Mouse (Mus musculus): Measurements from ENCODE around the gene Usp6nl.

Usp6nl gene

GRCm38 (mm10) chr2:6322376-6322901 is at the start of gene Usp6nl:
Usp6nl (plus strand) TSS chr2:6322667.
- peak; percentile 88 for DNase-seq

GRCm38 (mm10) chr2:6273392-6273845 is 49.0 kb upstream of the Usp6nl start:
- DNase-seq, result no peak

GRCm38 (mm10) chr2:6278813-6279530 is 43.5 kb upstream of the Usp6nl start:
- no peak for DNase-seq

- no peak for DNase-seq
Observed at GRCm38 (mm10) chr2:6279614-6280301, 42.7 kb upstream of the Usp6nl start.

- DNase-seq, result no peak
Observed at GRCm38 (mm10) chr2:6283569-6283968, 38.9 kb upstream of the Usp6nl start.

- DNase-seq, result no peak
Observed at GRCm38 (mm10) chr2:6284784-6285183, 37.7 kb upstream of the Usp6nl start.

GRCm38 (mm10) chr2:6285794-6286193 is 36.7 kb upstream of the Usp6nl start:
- DNase-seq, result no peak

GRCm38 (mm10) chr2:6293825-6294444 is 28.5 kb upstream of the Usp6nl start:
- no peak for DNase-seq

GRCm38 (mm10) chr2:6294993-6295628 is 27.4 kb upstream of the Usp6nl start:
- DNase-seq, result no peak

GRCm38 (mm10) chr2:6304768-6305167 is 17.7 kb upstream of the Usp6nl start:
- DNase-seq, result no peak

- DNase-seq, result no peak
Observed at GRCm38 (mm10) chr2:6306861-6307260, 15.6 kb upstream of the Usp6nl start.

- no peak for DNase-seq
Observed at GRCm38 (mm10) chr2:6309373-6309821, 13.1 kb upstream of the Usp6nl start.

GRCm38 (mm10) chr2:6312764-6313163 is 9.7 kb upstream of the Usp6nl start:
- no peak for DNase-seq

- DNase-seq, result no peak
Observed at GRCm38 (mm10) chr2:6313733-6314132, 8.7 kb upstream of the Usp6nl start.

GRCm38 (mm10) chr2:6320153-6320552 is 2.3 kb upstream of the Usp6nl start:
- DNase-seq, result no peak

- peak; percentile 30 for DNase-seq
Observed at GRCm38 (mm10) chr2:6321769-6322375, 595 bp upstream of the Usp6nl start.

- no peak for DNase-seq
Observed at GRCm38 (mm10) chr2:6322938-6323521, 563 bp downstream of the Usp6nl start.

- DNase-seq, result no peak
Observed at GRCm38 (mm10) chr2:6325646-6326045, 3.2 kb downstream of the Usp6nl start.

GRCm38 (mm10) chr2:6328927-6329326 is 6.5 kb downstream of the Usp6nl start:
- no peak for DNase-seq

GRCm38 (mm10) chr2:6330756-6331155 is 8.3 kb downstream of the Usp6nl start:
- no peak for DNase-seq

- DNase-seq, result no peak
Observed at GRCm38 (mm10) chr2:6331324-6332137, 9.1 kb downstream of the Usp6nl start.
